Mouse (Mus musculus) G1E (cell line): Measurements from ENCODE around the gene Psmd13. TPM values are rescaled to one million over a fixed set of nuclear protein-coding genes. Genes with fewer than 3 reads are reported as not detected.
A peak's percentile ranks its signal among the peaks of the same experiment; 100 is the strongest.

Experiments
- ATAC-seq: 2 replicates; pipeline ENCODE4 v1.8.0; 2016; ENCODE audit warnings: mild to moderate bottlenecking; ENCODE audit not compliant: insufficient number of reproducible peaks, poor library complexity, low FRiP score, severe bottlenecking; ENCODE audit errors: extremely low read depth
- DNase-seq: peaks from one replicate; pipeline ENCODE4 v3.0.0; 2012; ENCODE audit warnings: low spot score
- H3K27me3 ChIP-seq: 2 replicates; pipeline ENCODE4 v1.6.1; 2012; ENCODE audit warnings: mild to moderate bottlenecking, low read length, inconsistent platforms; ENCODE audit not compliant: insufficient read depth
- H3K36me3 ChIP-seq: replicated peaks from 2 replicates; pipeline ENCODE3; 2012; ENCODE audit warnings: mild to moderate bottlenecking, inconsistent platforms
- H3K4me1 ChIP-seq: 2 replicates; pipeline ENCODE4 v1.6.1; 2012; ENCODE audit warnings: low read depth, low read length, inconsistent platforms, mixed read lengths; ENCODE audit not compliant: insufficient read depth
- H3K4me3 ChIP-seq: 2 replicates; pipeline ENCODE4 v1.5.1; 2012; ENCODE audit warnings: low read depth, mild to moderate bottlenecking, inconsistent platforms, low read length, moderate library complexity, mixed read lengths
- H3K9me3 ChIP-seq: replicated peaks from 2 replicates; pipeline ENCODE4 v1.6.1; 2012; ENCODE audit warnings: inconsistent platforms
- CTCF ChIP-seq: IDR thresholded peaks from 2 replicates; pipeline ENCODE4 v1.5.1; 2012; ENCODE audit warnings: low read depth, low read length, inconsistent platforms, mixed read lengths
- GATA1 ChIP-seq: IDR thresholded peaks from 2 replicates; pipeline ENCODE4 v1.6.1; 2012; ENCODE audit warnings: borderline replicate concordance, low read length, inconsistent platforms, mixed read lengths
- GATA2 ChIP-seq: IDR thresholded peaks from 2 replicates; pipeline ENCODE4 v1.6.1; 2012; ENCODE audit warnings: low read depth, low read length, inconsistent platforms, borderline replicate concordance
- POLR2AphosphoS5 ChIP-seq: IDR thresholded peaks from 2 replicates; pipeline ENCODE4 v1.6.1; 2012; ENCODE audit warnings: low read depth, low read length, inconsistent platforms; ENCODE audit not compliant: insufficient replicate concordance
- TAL1 ChIP-seq: conservative IDR thresholded peaks from 2 replicates; pipeline ENCODE4 v1.6.1; 2012; ENCODE audit warnings: low read depth, low read length, inconsistent platforms, mixed read lengths
- polyA plus RNA-seq: library from polyadenylated mRNA; stranded (reverse); fragments of >175 nt; gene quantifications from 2 replicates; pipeline ENCODE4 v1.2.3, GENCODE M21; 2012
- total RNA-seq, 2 experiments: library from RNA; stranded (forward) in 1 of 2; stranded (reverse) in 1 of 2; fragments of 200-1000 nt in 1 of 2; fragments of >200 nt in 1 of 2; fragmentation: Nextera tagmentation in 1 of 2; gene quantifications; 2 replicates each; pipeline ENCODE4 v1.2.3; 2014 to 2017

Psmd13 gene
- total and polyA plus RNA-seq, 3 experiments = 70.1 to 195 (median 93.7) TPM

DNA sequence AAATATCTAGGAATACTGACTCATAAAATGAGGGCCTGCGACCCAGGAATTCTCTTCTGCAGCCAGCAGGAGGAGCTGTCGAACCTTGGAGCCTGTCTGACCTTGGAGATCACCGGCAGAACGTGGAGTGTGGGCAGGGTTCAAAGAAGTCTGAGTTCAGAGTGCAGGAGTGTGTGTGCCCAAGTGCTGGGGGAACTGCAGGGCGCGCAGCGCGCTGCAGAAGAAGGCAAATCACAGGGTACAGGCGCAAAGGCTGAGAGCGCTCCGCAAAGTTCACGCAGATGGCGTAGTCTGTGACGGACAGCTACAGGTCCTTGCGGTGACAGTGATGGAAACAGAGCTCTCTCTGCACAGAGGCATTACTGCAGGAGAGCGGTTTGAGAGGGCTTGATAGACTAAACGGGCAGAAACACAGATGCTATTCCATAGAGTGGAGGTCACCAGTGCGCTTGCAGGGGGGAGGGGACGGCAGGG is 26.9 kb downstream of the Psmd13 start:
- TF ChIP-seq CTCF = 0 out of 2 replicates have a peak, but pooled peaks have one; percentile 20
- no peak for TF ChIP-seq POLR2AphosphoS5
- ATAC-seq (no peak), DNase-seq (no peak)
- Histone ChIP-seq H3K4me1 (peaks cover 32% of the 10 kb centered on the region), H3K4me3 (peak overlapping the region; percentile 10; the same call in 1 of the 2 replicates), H3K27me3 (peaks cover 22% of the 10 kb centered on the region), H3K36me3 (no peaks in the 10 kb centered on the region), H3K9me3 (no peaks in the 10 kb centered on the region)

- Histone ChIP-seq H3K9me3 (no peaks in the 10 kb centered on the region), H3K27me3 (peaks cover 9% of the 10 kb centered on the region), H3K4me3 (no peak overlapping the region), H3K4me1 (peaks cover 35% of the 10 kb centered on the region), H3K36me3 (no peaks in the 10 kb centered on the region)
- DNase-seq (no peak), ATAC-seq (no peak)
- no peak for TF ChIP-seq GATA1
- TF ChIP-seq POLR2AphosphoS5 = no peak
- TF ChIP-seq CTCF = no peak
- no peak for TF ChIP-seq TAL1
- TF ChIP-seq GATA2 = no peak
Measured at GRCm38 (mm10) chr7:140912293-140912692, 30.5 kb downstream of the Psmd13 start.

GRCm38 (mm10) chr7:140912846-140913482 is 31.2 kb downstream of the Psmd13 start:
- Histone ChIP-seq H3K4me1 (peaks cover 37% of the 10 kb centered on the region), H3K9me3 (no peaks in the 10 kb centered on the region), H3K36me3 (no peaks in the 10 kb centered on the region), H3K4me3 (no peak overlapping the region), H3K27me3 (peaks cover 9% of the 10 kb centered on the region)
- ATAC-seq (no peak), DNase-seq (no peak)
- no peak for TF ChIP-seq POLR2AphosphoS5
- TF ChIP-seq GATA2 = no peak
- TF ChIP-seq GATA1 = no peak
- TF ChIP-seq CTCF = no peak
- TF ChIP-seq TAL1 = no peak

- no peak for TF ChIP-seq GATA1
- TF ChIP-seq POLR2AphosphoS5 = no peak
- no peak for TF ChIP-seq GATA2
- TF ChIP-seq TAL1 = no peak
- no peak for TF ChIP-seq CTCF
- Histone ChIP-seq H3K27me3 (peaks cover 6% of the 10 kb centered on the region; the same call in 1 of the 2 replicates), H3K4me3 (no peak overlapping the region), H3K4me1 (peaks cover 39% of the 10 kb centered on the region), H3K36me3 (no peaks in the 10 kb centered on the region), H3K9me3 (no peaks in the 10 kb centered on the region)
- ATAC-seq (no peak), DNase-seq (no peak)
Measured at GRCm38 (mm10) chr7:140914031-140914690, 32.4 kb downstream of the Psmd13 start.

DNA sequence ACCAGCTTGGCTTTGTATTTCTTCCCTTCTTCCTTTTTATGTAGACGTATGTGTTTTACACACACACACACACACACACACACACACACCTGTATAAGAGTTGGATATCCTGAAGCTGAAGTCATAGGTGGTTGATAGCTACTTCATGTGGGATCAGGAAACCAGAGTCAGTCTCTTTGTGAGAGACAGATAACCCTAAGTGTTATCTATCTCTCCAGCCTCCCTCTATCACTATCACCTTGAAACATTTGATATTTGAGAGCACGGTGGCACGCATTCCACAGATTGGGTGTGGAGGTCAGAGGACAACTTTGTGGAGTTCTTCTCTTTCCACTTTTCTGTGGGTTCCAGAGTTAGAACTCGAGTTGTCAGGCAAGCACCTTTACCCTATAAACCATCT is 38.1 kb downstream of the Psmd13 start:
- Histone ChIP-seq H3K4me1 (peaks cover 52% of the 10 kb centered on the region), H3K9me3 (peaks cover 10% of the 10 kb centered on the region), H3K36me3 (no peaks in the 10 kb centered on the region), H3K4me3 (no peak overlapping the region), H3K27me3 (peaks cover 34% of the 10 kb centered on the region)
- DNase-seq = no peak
- TF ChIP-seq CTCF (no peak), TAL1 (peak; percentile 62)
- ATAC-seq = 0 out of 2 replicates have a peak, but pooled peaks have one; percentile 12

DNA sequence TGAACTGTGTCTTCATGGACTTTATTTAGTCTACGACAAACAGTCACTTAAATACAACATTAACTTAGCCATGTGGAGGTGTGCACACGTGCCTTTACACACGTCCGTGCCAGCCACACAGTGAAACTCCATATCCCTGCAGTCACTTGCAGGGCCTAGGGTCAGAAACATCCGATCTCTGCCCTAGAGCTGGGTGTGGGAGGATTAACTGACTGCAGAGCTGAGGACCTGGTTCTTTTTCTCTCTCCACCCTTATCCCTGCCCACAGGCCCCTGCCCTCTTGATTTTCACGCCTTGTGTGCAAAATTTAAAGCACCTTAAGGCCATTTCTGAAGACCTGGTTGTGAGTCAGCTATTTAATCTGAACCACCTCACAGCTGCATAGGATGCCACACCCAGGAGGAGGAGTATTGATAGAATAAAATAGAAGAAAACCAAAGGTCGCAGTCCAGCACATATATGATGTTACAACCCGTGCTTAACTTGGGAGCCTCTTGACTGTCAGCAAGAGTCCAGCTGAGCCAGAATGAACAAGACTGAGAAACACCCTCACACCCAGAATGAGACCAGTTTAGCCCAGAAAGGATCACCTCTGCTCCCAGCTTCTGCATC is 38.8 kb downstream of the Psmd13 start, which contains the start of gene Nlrp6:
TSS of gene Nlrp6 (plus strand) at position 485 of the 612 bp plus-strand sequence.
- Histone ChIP-seq H3K36me3 (no peaks in the 10 kb centered on the region), H3K4me3 (peak within 1 kb of the TSS; percentile 51; the same call in 1 of the 2 replicates), H3K9me3 (peaks cover 10% of the 10 kb centered on the region), H3K4me1 (peaks cover 52% of the 10 kb centered on the region), H3K27me3 (peaks cover 38% of the 10 kb centered on the region)
- no peak for TF ChIP-seq CTCF
- no peak for TF ChIP-seq TAL1
- no peak for DNase-seq
- ATAC-seq = no peak
